Mouse (Mus musculus): Measurements from ENCODE around the gene Bag6.

Gene Bag6

DNA sequence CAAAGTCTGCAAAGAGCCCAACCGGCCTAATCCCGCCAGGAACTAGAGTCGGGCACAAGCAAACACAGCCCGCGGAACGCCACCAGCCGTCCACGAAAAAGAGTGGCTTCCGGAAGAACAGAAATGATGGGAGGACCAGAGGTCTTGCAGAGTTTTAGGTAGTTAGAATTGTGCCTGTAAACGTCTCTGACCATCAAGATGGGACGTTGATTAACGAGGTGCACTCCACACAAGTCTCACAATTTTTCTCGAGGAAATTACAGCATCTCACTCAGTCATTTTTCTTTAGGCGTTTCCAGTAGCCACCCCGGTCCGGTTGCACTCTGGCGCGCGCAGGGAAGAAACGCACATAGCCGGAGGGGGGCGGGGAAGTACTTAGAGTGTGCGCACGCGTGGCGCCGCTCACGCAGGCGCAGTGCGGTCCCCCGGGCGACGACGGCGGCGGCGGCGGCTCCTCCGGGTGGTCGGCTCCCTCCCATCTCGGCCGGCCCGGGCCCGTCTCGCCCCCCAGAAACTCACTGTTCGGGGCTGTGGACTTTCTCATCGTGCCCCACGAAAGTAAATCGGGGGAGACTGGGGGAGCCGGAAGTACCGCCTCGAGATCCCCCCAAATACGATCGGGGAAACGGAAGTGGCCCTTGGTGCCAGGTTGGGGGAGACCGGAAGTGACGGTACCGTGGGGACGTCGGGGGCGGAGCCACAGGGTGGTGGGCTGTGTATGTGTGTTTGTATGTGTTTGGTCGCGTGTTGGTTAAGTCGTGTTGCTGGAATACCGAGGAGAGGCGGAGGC is at the start of gene Bag6:
Gene Bag6 (plus strand): TSS at position 378 of the 790 bp plus-strand sequence.
- peak; percentile 96 for DNase-seq (ENCODE audit: low read depth, low spot score)

DNA sequence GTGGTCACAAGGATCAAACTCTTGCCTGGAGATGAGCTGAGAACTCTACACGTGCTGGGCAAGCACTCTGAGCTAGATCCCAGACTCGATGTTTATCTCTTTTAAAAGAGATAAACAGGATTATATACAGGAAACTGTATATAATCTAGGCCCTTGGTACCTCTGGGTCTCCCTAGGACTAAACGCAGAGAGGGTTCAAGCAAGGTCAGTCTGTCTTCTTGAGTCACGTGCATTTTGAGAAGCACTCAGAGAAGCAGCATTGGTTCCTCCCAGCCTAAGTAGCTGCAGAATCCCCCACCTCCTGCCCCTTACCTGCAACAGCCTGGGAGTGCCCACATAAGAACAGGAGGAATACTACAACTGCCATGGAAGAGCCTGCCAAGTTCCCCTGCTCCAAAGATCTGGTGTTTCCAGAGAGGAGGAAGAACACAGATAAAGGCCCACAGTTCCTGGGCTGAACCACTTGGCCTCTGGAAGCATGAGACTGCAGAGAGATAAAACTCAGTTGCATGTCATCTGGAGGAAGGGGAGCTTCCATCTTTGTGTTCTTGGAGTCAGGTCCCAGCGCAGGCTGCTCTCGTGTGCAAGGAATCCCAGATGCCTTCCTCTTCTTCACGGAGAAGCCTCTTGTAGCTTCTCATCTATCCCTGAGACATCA is 49.6 kb upstream of the Bag6 start, which contains the start of gene Ly6g6f:
Gene Ly6g6f (minus strand): TSS at position 403 of the 658 bp plus-strand sequence.
- DNase-seq (ENCODE audit: low read depth, low spot score), result no peak

DNA sequence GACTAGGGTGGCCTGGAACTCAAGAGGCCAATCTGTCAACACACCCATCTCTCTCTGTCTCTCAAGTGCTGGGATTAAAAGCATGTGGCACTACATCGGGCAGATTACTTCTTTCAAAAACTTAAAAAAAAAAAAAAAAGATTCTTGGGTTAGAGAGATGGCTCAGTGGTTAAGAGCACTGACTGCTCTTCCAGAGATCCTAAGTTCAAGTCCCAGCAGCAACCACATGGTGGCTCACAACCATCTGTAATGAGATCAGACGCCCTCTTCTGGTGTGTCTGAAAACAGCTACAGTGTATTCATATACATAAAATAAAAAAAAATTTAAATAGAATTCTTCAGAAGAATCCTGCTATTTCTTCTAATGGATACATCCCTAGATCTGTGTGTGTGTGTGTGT is 46.8 kb upstream of the Bag6 start:
- DNase-seq (ENCODE audit: low read depth, low spot score), result no peak

DNA sequence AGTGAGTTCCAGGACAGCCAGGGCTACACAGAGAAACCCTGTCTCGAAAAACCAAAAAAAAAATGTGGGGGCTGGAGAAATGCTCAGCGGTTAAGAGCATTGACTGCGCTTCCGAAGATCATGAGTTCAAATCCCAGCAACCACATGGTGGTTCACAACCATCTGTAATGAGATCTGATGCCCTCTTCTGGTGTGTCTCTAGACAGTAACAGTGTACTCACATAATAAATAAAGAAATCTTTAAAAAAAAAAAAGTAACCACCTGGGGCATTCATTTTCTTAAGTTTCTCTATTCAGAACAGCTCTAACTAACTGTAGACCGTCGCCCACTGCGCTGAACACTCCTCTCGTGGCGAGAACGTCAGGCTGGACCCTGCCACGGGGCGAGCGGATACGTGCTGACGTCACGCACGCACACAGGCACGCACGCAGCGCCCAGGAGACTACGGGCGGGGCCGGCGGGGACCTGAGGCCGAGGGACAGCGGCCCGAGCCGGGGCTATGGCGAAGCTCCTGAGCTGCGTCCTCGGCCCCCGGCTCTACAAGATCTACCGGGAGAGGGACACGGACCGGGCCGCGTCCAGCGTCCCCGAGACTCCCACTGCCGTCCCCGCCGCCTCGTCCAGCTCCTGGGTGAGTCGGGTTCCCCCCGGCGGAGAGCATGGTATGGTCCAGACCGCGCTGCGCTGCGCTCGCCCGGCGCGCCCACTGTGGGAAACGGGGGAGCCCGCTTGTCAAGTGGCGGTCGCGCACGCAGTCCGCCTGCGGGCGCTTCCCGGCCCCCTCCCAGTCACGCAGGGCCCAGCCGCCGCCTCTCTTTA is 45.9 kb upstream of the Bag6 start, which contains the start of gene Abhd16a:
Gene Abhd16a (plus strand): TSS at position 439 of the 820 bp plus-strand sequence.
- peak; percentile 94 for DNase-seq (ENCODE audit: low read depth, low spot score)

DNA sequence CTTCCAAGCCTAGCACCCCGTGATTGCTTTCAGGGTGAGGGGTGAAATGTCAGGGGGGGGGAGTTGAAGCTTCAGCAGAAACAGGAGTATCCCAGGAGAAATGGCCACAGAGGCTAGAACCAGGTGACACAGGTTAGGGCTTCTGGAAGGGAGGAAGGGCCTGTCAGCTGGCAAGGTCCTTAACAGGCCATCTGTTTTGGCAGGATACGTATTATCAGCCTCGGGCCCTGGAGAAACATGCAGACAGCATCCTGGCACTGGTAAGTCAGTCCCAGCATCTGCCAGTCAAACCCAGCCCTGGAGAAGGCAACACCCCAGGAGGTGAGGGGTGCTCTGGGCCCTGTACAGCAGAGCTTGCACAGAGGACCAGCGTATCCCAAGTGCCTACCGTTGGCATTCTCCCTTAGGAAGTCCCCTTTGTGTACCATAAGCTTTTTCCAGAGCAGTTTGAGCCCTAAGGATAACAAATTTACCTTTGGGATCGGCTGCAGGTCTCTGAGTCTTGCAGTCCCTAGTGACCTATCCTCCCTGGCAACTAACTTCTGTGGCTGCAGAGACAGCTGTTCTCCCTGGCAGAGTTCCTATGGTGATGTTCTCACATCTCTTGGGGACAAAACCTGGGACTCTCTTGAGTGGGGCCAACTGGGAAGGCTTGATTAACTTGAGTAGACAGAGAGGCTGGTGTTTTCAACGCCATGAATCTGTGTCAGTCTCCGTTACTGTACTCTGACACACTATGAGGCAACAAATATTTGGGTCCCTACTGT is 44.6 kb upstream of the Bag6 start:
- no peak for DNase-seq (ENCODE audit: low read depth, low spot score)

DNA sequence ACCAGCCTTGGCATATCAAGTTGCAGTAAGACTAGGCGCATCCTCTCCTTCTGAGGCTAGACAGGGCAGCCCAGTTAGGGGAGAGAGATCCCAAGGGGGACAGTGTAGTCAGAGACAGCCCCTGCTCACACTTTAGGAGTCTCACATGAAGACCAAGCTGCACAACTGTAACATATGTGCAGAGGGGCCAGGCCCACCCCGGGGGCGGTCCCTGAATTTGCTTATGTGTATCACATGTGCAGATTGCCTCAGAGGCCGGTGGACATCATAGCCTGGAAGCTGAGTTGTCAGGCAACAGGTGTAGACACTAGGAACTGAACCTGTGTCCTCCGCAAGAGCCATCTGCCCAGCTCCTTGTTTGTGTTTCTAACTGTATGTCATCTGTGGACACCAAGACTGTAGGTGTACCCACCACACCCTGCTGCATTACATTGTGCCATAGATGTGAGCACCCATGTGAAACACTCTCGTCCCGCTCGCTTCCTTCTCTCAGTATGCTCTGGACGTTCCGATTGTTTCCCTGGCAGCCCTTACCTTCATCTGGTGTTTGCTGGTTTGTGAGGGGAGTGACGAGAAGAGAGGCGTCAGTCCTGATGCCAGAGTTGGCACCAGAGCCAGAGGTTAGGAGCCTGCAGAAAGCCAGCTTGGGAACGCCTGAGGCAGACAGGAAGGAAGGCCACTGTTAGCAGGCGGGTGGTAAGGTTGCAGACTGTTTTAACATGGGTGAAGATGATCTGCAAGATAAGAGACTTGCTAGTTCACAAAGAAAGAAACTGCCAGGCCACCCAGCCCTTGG is 42.4 kb upstream of the Bag6 start:
- DNase-seq (ENCODE audit: low read depth, low spot score), result no peak

DNA sequence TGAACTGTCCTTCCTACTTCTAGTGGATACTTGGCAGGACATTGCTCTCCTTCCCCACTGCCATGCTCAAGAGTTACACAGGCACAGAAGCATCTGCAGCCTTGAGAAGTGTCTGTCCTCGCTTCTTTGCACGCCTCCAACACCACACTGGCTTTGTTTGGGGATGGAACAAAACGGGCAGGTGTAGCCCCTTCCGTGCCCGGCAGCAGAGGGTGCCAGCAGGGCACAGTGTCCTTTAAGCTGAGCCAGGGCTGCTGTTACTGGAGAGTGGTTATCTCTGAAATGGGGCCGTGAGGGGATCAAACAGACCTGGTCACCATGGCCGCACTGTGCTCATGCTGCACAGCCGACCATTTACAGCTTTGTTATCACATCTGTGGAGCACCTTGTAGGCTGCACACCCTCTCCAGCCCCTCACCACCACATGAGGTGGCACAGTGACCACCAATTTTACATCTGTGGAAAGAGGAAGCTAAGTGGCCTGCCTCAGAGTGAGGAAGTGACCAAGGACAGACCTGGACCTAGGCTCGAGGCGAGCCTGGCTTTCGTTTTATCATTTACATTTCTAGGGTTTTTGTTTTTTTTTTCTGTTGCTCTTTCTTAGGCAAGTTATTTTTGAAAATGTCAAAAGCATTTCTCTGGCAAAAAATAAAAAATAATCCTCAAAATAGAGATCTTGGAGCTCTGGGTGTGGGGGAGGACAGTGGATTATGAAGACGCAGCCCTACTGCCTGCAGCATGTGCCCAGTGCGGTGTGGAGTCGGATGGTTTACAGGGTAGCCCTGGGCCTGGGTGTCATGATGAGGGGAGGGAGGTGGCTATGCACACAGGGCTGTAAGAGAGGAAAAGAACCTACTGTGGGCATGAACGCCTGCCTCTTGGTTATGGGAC is 40.3 kb upstream of the Bag6 start:
- no peak for DNase-seq (ENCODE audit: low read depth, low spot score)

DNA sequence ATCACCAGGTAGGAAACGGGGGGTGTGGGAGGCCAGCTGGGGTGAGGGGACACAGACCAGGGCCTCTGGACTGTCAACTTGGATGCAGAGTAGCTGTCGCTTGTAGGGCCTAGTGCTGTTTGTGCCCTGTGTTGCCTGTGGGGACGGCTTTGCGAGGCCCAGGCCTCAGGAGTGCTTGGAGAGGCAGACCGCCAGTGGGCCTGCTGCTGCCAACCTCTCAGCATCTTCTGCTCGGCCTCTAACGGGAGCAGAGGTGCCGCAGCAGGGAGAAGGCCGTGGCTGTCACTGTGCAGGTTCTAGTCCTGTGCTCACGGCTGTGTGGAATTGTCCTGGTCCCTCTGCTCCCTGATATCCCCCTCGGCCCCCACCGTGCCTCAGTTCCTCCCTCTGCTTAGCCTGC is 38.4 kb upstream of the Bag6 start:
- no peak for DNase-seq (ENCODE audit: low read depth, low spot score)

DNA sequence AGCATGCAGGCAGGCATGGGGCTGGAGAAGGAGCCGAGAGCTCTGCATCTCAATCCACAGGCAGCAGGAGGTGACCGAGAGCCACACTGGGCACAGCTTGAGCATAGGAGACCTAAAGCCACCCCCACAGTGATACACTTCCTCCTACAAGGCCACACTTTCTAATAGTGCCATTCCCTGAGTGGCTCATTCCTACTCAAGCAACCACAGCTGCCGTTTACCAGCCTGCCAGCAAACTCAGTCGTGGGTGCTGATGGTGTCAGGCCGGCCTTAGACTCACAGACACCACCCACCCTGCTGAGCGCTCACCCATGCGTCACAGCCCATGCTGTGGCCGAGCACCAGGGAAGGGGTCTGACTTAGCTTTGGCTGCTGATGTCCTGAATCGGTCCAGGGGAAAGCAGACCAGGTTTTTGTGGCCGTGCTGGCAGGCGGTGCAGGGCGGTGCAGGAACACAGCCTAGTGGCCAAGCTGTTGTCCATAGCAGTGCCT is 37.8 kb upstream of the Bag6 start:
- DNase-seq (ENCODE audit: low read depth, low spot score), result no peak

DNA sequence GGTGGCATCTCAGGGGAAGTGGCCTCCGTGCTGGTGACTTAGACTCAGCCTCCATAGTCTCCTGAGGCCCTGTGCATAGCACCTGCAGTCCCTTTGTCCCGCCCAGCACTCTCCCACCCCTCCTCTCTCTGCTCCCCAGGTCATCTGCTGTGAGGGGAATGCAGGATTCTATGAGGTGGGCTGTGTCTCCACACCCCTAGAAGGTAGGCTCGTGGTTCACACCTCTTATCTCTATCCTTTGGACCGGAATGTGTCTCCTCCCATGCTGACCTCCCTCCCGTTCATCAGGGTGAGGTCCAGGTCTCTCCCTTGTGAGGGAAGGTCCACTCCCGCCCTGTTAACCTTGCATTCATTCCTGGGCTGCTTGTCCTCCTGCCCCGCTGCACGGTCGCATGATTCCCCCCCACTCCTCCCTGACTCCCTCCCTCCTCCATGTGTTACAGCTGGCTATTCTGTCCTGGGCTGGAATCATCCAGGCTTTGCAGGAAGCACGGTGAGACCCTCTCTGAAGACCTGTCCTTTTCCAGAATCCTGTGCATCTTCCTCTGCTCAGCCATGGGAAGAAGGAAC is 34.7 kb upstream of the Bag6 start:
- no peak for DNase-seq (ENCODE audit: low read depth, low spot score)

DNA sequence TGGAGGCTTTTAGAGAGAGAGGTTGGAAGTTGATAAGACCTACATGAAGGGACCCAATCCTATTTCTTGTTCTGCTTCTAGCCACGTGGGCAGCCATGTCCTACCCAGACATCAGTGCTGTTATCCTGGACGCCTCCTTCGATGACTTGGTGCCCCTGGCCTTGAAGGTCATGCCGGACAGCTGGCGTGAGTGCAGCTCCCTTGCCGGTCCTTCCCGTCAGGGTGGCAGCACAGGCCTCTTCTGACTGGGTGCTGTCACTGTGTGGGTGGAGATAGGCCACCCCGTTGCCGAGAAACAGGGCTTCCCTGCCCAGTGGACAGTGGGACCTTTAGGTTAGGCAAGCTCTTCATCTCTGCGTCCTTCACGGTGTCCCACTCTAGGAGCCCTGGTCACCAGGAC is 33.8 kb upstream of the Bag6 start:
- DNase-seq (ENCODE audit: low read depth, low spot score), result no peak

DNA sequence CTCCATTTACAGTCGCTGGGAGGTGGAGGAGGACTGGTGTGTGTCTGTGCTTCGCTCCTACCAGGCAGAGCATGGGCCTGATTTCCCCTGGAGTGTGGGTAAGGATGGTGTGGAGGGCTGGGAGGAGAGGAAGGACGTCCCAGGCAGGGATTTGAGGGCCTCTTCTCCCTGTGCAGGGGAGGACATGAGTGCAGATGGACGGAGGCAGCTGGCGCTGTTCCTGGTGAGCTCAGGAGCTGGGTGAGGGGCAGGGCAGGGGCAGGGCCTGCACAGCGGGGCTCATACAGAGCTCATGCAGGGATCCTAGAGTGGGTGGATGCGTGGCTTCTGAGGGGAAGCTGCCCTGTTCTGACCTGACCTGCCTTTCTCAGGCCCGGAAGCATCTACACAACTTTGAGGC is 32.7 kb upstream of the Bag6 start:
- no peak for DNase-seq (ENCODE audit: low read depth, low spot score)

DNA sequence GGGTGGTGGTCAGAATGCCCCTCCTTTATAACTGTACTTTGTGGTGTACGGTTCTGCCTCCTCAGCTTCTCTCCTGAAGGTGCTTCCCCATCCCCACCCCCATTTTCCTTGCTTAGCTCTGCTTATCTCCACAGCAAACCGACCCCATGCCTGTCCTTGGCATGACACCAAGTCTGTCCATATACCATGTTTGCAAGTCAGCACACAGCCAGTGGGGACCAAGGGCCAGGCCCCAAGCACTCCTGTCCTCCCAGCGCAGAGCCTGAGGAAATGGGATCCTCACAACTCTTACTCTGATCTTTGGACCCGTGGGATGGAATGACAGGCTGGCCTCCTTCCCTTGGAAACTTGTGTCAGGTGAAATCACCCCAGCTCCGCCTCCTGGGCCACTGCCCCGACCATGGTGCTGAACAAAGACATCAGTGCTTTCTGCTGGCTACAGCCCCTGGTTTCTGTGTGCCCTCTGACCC is 31.7 kb upstream of the Bag6 start:
- no peak for DNase-seq (ENCODE audit: low read depth, low spot score)

DNA sequence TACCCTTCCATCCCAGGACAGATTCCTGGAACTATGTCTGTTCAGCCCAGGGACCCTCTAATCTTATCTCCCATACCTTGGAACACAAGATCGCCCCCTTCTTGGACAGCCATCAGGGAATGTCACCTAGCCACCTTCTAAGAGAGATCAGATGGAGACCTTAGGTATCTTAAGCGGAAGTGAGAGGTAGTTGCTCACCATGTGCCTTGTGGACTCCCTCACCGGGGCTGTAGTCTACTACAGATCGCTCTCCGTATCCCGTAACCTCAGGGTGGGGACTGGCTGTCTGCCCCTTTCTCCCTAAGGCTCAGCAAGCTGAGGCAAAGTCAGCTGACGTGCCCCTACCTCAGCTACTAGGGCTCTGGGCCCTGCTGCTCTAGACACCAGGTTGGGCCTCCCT is 30.9 kb upstream of the Bag6 start:
- DNase-seq (ENCODE audit: low read depth, low spot score), result no peak

DNA sequence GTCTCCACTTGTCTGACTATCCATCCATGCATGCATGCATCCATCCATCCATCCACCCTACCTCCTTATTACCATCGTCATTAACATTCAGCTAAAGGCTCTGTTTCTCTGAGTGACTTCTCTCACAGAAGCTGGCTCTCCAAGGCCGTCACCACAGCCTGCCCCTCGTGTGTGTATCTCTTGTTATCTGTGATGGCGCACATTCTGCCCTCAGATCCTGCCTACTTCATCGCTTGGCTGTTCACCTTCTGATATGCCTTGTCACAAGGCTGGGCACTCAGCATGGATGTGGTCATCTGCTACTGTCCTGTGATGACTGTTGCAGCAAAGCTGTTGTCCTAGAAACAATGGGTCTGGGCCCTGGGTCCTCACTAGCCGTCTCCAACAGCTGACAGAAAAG is 30.2 kb upstream of the Bag6 start:
- DNase-seq (ENCODE audit: low read depth, low spot score), result no peak

DNA sequence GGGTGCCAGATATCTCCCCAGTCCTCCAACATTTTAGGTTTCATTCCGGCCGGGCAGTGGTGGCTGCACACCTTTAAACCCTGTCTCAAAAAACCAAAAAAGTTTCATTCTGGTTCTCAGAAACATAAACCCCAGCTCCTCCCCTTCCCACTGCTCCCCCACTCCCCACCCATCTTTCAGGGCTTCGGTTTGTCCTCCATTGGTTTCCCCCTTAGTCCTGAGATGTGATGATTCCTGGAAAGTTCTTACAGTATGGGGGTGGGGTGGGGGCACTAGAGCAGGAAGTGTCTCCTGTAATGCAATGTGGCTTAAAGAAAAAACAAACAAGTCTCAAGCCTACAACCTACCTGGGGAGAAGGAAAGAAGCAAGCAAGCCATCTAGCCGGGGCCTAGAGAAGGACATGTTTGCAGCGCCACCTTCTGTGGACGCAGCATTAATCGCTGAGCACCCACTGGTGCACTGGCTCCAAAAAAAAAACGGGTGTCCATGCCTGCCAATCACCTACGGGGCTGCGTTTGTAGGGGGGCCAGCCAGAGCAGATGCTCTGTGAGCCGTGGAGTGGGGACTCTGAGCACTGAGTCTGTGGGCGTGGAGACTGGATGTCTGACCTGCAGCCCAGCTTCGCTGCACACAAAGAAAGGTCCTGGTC is 29.1 kb upstream of the Bag6 start:
- DNase-seq (ENCODE audit: low read depth, low spot score), result no peak

DNA sequence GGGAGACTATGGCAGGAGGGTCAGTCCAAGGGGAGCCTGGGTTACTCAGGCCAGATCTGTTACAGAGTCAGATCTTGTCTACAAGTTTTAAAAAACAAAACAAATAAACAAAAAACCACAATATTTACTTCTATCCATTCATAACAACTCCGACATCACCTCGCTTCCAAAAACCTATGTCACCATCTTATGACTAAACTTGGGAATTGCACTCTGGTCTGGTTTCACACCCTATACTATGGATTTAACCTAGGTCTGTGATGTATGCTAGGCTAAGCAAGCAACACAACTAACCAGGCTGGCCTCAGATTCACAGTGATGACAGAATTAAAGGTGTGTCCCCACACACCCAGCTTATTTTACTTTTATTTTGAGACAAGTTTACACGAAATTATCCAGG is 28.5 kb upstream of the Bag6 start:
- no peak for DNase-seq (ENCODE audit: low read depth, low spot score)

DNA sequence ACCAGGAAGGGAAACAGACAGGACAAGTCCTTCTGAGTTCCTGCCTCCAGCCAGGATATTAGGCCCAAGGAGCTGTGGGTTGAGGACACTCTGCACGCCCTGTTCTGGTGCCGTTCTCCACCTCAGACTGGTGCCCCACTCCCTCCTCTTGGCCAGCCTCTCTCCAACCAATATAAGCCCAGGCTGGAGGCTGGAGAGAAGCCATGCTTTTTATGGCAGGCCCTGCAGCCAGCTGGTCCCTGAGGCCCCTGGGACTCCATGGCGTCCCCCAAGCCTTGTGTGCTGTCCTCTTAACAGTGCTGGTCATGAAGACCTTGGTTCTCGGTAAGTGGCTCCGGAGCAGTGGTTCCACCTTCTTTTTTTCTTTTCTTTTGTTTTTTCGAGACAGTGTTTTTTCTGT is 26.9 kb upstream of the Bag6 start, which contains the start of gene Ly6g5c:
Gene Ly6g5c (plus strand): TSS at position 183 of the 400 bp plus-strand sequence.
- no peak for DNase-seq (ENCODE audit: low read depth, low spot score)

Data from mesoderm, embryonic 11.5 days (tissue).